Mouse (Mus musculus) ES-E14 (cell line): ENCODE results near the gene Cops4. TPM values are rescaled to one million over a fixed set of nuclear protein-coding genes. Genes with fewer than 3 reads are reported as not detected.

Experiments used
- DNase-seq: peaks from one replicate; pipeline ENCODE4 v3.0.0-alpha.2; 2013; ENCODE audit warnings: low read depth, low spot score
- H3K27ac ChIP-seq: 2 replicates; pipeline ENCODE4 v1.5.1; 2012; ENCODE audit warnings: low read depth, mild to moderate bottlenecking, low read length, moderate library complexity, mixed read lengths; ENCODE audit not compliant: poor library complexity, insufficient read depth, severe bottlenecking
- H3K36me3 ChIP-seq: 2 replicates; pipeline ENCODE4 v1.6.1; 2012; ENCODE audit warnings: mild to moderate bottlenecking, low read length, moderate library complexity, mixed read lengths; ENCODE audit not compliant: control insufficient read depth, poor library complexity, insufficient read depth, severe bottlenecking
- H3K4me1 ChIP-seq, 2 experiments: fragments of 150-350 bp in 1 of 2; sonication (generic) in 1 of 2; 2 replicates each; pipeline ENCODE4 v1.6.1; 2012; ENCODE audit warnings: low read length in 2 of 2, mild to moderate bottlenecking in 1 of 2, mixed read lengths in 1 of 2; ENCODE audit not compliant: control insufficient read depth in 2 of 2, insufficient read depth in 2 of 2, poor library complexity in 1 of 2
- H3K4me3 ChIP-seq, 2 experiments: fragments of 150-350 bp in 1 of 2; sonication (generic) in 1 of 2; 2 replicates each; pipeline ENCODE4 v1.5.1; 2012; ENCODE audit warnings: low read length in 2 of 2, low read depth in 1 of 2, mild to moderate bottlenecking in 1 of 2, mixed read lengths in 1 of 2; ENCODE audit not compliant: insufficient read depth in 1 of 2, poor library complexity in 1 of 2, severe bottlenecking in 1 of 2
- H3K9ac ChIP-seq: 2 replicates; pipeline ENCODE4 v1.6.1; 2012; ENCODE audit warnings: low read depth, mild to moderate bottlenecking, low read length, mixed read lengths; ENCODE audit not compliant: poor library complexity, insufficient read depth, severe bottlenecking
- H3K9me3 ChIP-seq: fragments of 150-350 bp; sonication (generic); 2 replicates; pipeline ENCODE4 v1.6.1; 2012; ENCODE audit warnings: low read depth, mild to moderate bottlenecking, low read length; ENCODE audit not compliant: control insufficient read depth, insufficient read depth
- CHD2 ChIP-seq: IDR thresholded peaks from 2 replicates; pipeline ENCODE4 v1.6.1; 2014; ENCODE audit warnings: mild to moderate bottlenecking, low read depth, low read length, inconsistent platforms
- HCFC1 ChIP-seq: IDR thresholded peaks from 2 replicates; pipeline ENCODE4 v1.6.1; 2012; ENCODE audit warnings: low read length, inconsistent platforms, borderline replicate concordance; ENCODE audit not compliant: insufficient read depth
- MAFK ChIP-seq: IDR thresholded peaks from 2 replicates; pipeline ENCODE4 v1.6.1; 2014; ENCODE audit warnings: mild to moderate bottlenecking, low read depth, low read length, inconsistent platforms; ENCODE audit not compliant: insufficient read depth
- ZC3H11A ChIP-seq: IDR thresholded peaks from 2 replicates; pipeline ENCODE4 v1.6.1; 2012; ENCODE audit warnings: low read depth, mild to moderate bottlenecking, inconsistent platforms, low read length, borderline replicate concordance
- ZNF384 ChIP-seq: IDR thresholded peaks from 2 replicates; pipeline ENCODE4 v1.6.1; 2012; ENCODE audit warnings: low read depth, low read length, inconsistent platforms
- in situ Hi-C, 2 experiments: fragments of 600-800 bp; cut with MboI; formaldehyde crosslinking; loops; one replicate each; pipeline ENCODE4 v1.15.1; 2025; ENCODE audit warnings: low sequenced_read_pairs in 2 of 2, inconsistent platforms in 1 of 2; ENCODE audit not compliant: unreplicated experiment in 2 of 2
- total RNA-seq: library from RNA; depleted of rRNA; stranded (reverse); fragments of 300-350 nt; gene quantifications from 2 replicates; pipeline ENCODE4 v1.2.3, GENCODE M21; 2012

Gene Cops4
- total RNA-seq, 1 experiment: 101 TPM

- Histone ChIP-seq H3K36me3 (no peaks in the 10 kb centered on the region), H3K27ac (no peak overlapping the region), H3K4me3 (no peak overlapping the region), H3K9me3 (no peaks in the 10 kb centered on the region), H3K4me1 (no peaks in the 10 kb centered on the region), H3K9ac (no peak overlapping the region)
- in situ Hi-C loops: no loop called here
- no peak for DNase-seq
- TF ChIP-seq MAFK (no peak), ZNF384 (no peak), ZC3H11A (no peak), CHD2 (no peak), HCFC1 (no peak)
Measured at GRCm38 (mm10) chr5:100587136-100587535, 69.0 kb downstream of the Cops4 start.

GRCm38 (mm10) chr5:100587626-100588025 is 69.5 kb downstream of the Cops4 start:
- in situ Hi-C loops: no loop called here
- Histone ChIP-seq H3K27ac (no peak overlapping the region), H3K4me3 (no peak overlapping the region), H3K36me3 (no peaks in the 10 kb centered on the region), H3K9ac (no peak overlapping the region), H3K4me1 (no peaks in the 10 kb centered on the region), H3K9me3 (no peaks in the 10 kb centered on the region)
- DNase-seq: no peak
- TF ChIP-seq CHD2 (no peak), HCFC1 (no peak), ZNF384 (no peak), MAFK (no peak), ZC3H11A (no peak)

- no peaks in the 10 kb centered on the region for H3K4me1 ChIP-seq
- TF ChIP-seq ZC3H11A (no peak), CHD2 (no peak), MAFK (no peak), HCFC1 (no peak), ZNF384 (no peak)
- in situ Hi-C loops: no loop called here
- no peak overlapping the region for H3K27ac ChIP-seq
- no peaks in the 10 kb centered on the region for H3K9me3 ChIP-seq
- H3K9ac ChIP-seq: no peak overlapping the region
- no peak overlapping the region for H3K4me3 ChIP-seq
- no peaks in the 10 kb centered on the region for H3K36me3 ChIP-seq
- DNase-seq: no peak
Measured at GRCm38 (mm10) chr5:100590505-100590904, 72.4 kb downstream of the Cops4 start.

DNA sequence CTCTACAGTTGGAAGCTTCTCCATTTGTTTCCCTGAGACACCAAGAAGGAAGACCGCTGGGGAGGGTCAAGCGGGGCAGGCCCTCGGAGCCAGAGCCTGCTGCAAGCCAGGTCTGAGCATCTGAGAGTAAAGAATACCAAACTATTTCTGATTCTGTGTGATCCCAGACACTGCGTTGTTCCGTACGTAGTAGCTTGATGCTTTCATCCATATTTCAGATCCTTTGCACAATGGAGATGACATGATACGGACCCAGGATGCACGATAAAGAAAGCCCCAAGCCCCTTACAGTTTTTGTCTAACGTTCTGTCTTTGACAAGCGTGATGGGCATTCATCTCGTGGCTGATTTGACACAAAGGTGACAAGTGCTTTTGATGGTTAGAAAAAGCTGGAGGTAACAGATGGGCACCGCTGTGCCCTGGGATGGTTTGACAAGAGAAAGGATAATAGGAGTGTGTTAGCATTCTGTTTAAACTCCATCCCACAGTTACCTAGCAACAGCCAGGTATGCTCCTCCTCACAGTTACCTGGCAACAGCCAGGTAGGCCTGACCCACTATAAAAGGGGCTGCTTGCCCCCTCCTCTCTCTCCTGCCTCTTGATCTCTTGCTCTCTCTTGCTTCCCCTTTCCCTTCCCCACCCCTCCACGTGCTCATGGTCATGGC is 76.8 kb downstream of the Cops4 start:
- no peaks in the 10 kb centered on the region for H3K36me3 ChIP-seq
- peaks cover 0 to 7% of the 10 kb centered on the region in 2 experiments; a peak in 2 of 4 replicates for H3K4me1 ChIP-seq
- DNase-seq: no peak
- TF ChIP-seq ZNF384: no peak
- no peak for TF ChIP-seq HCFC1
- no peak for TF ChIP-seq ZC3H11A
- no peak for TF ChIP-seq CHD2
- no peak for TF ChIP-seq MAFK
- in situ Hi-C loops: no loop called here
- no peak overlapping the region for H3K27ac ChIP-seq
- no peak overlapping the region for H3K9ac ChIP-seq
- H3K9me3 ChIP-seq: no peaks in the 10 kb centered on the region
- no peak overlapping the region for H3K4me3 ChIP-seq
